Mouse (Mus musculus): ENCODE results near the gene Nipa2. TPM values are rescaled to one million over a fixed set of nuclear protein-coding genes. Genes with fewer than 3 reads are reported as not detected.
"Not testable (repeated sequence)": the region's sequence is repeated elsewhere in the genome, so short reads cannot be mapped to it uniquely, and the experiment has no call there.

Nipa2 gene
- total RNA-seq, 2 experiments from 2014 or later, result 43.1 to 52.5 TPM

DNA sequence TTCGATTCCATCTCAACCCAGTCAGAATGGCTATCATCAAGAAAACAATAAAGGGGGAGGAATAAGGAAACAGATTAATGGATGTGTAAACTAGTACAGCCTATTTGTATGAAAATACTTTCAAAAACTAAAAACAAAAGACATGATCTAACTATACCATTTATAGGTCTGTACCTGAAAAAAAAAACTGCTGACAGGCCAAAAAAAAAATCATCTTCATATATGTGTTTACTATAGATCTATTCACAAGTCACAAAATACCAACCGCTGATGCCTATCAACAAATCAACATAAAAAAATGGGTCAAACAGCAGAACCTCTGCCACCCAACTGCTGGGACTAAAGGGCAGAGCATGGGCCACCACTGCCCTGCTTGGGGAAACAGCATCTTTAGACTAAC lies 6.2 kb downstream of the Nipa2 start:
- intact Hi-C loops (cut with DNase I), result no loop called here
- DNase-seq, result no peak

DNA sequence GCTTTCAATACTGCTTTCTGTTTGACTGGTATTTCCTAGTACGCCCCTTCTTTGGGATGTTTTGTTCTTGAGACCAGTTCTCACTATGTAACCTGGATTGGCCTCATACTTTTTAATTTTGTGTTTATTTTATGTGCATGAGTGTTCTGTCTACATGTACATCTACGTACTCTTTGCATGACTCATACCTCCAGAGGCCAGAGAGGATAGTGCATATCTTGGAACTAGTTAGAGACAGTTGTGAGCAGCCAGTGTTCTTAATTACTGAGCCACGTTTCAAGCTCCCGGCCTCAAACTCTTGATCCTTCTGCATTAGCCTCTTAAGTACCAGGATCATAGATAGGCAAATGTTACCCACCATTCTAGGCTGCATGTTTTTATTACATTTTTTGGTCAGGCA lies 23.9 kb downstream of the Nipa2 start:
- no peak for DNase-seq
- intact Hi-C loops (cut with DNase I), result no loop called here

DNA sequence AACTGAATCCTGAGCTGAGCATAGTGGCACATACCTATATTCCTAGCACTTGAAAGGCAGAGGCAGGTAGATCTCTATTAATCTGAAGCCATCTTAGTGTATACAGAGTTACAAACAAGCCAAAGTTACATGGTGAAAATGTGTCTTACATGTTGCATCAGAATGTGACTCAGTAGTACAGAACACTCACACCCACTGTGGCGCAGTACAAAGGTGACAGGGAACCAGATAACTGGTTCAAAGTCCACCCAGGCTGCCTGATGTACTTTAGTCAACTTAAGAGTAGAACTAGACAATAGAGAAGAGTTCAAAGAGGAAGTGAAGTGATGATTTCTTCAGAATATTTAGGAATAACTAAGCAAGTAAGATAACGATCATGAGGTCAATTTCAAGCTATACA lies 27.3 kb downstream of the Nipa2 start:
- intact Hi-C loops (cut with DNase I), result no loop called here
- DNase-seq, result no peak

DNA sequence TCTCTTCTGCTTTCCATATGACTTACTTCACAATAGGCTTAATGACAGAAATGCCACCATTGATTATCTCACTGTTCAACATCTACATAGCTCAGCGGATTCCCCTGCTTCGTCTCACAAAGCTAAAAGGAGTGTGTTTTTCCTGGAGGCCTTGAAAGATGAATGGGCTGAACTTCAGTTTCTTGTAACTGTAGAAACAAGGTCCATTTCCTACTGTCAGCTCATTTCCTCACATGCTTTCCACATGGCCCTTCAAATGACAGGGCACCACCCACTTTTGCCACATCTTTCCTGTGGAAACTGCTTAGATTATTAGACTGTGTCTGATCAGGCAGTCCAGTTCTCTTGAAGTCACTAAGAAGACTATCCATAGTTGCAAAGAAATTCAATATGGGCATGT lies 33.6 kb downstream of the Nipa2 start:
- intact Hi-C loops (cut with DNase I), result no loop called here
- no peak for DNase-seq

DNA sequence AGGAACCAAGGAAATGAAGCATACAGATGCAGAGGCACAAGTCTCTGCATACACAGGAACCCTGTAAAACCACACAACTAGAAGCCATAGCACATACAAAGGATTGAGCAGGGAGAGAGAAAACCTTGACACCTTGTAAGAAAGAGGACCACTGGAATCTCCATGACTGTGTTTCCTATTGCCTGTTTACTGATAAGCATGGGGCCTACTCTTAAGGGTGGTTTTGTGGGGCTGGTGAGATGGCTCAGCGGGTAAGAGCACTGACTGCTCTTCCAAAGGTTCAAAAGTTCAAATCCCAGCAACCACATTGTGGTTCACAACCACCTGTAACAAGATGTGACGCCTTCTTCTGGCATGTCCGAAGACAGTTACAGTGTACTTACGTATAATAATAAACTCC lies 35.0 kb downstream of the Nipa2 start:
- intact Hi-C loops (cut with DNase I), result no loop called here
- no peak for DNase-seq

DNA sequence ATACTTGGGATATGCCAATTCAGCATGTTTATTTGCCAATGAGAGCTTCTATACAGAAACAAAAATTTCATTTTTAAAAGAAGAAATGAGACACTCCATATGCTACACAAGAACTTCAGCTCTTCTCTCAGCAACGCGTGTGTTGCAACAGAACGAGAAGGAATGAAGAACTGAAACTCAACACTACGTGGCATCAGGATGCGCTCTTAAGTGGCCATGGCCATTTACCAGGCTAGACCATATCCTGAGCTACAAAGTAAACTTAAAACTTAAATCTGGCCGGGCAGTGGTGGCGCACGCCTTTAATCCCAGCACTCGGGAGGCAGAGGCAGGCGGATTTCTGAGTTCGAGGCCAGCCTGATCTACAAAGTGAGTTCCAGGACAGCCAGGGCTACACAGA lies 43.9 kb downstream of the Nipa2 start:
- intact Hi-C loops (cut with DNase I), result loop anchor here (10.0 kb wide), 1 partner anchor 286 kb away; no protein-coding TSS in a partner anchor
- not testable (repeated sequence) for DNase-seq

DNA sequence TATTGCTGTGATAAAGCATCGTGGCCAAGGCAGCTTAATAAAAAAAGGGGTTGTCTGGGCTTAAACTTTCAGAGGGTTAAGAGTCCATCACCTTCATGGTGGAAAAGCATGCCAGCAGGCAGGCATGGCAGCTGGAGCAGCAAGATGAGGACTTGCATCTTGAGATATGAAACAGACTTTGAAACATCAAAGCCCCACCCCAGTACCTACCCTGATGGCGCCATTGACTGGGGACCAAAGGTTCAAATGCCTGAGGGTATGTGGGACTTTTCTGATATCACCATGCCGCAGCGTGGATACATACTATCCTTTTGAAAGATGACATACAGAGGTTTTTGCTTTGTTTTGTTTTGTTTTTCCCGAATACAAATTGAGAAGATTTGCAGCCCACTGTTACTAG lies 50.2 kb downstream of the Nipa2 start:
- DNase-seq, result no peak
- intact Hi-C loops (cut with DNase I), result loop anchor here (10.0 kb wide), 1 partner anchor 293 kb away; no protein-coding TSS in a partner anchor

DNA sequence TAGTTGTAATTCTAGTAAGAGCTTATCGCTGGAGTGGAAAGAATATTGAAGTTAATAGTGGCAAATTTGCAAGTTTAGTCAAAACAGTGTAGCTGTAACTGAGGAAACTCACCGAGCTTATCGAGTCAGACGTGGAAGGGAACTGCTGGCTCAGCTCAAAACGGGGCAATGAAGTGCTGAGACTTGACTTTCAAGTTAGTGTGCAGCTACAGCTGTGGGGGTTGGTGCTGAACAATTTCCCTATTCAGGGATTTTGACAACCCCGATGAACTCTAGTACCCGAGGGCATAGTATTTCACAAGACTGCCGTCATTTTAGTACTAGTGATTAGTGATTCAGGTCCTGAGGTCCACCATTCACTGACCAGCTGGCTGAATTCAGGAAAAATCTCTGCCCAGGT lies 50.9 kb downstream of the Nipa2 start:
- intact Hi-C loops (cut with DNase I), result loop anchor here (10.0 kb wide), 1 partner anchor 293 kb away; no protein-coding TSS in a partner anchor
- DNase-seq, result no peak

DNA sequence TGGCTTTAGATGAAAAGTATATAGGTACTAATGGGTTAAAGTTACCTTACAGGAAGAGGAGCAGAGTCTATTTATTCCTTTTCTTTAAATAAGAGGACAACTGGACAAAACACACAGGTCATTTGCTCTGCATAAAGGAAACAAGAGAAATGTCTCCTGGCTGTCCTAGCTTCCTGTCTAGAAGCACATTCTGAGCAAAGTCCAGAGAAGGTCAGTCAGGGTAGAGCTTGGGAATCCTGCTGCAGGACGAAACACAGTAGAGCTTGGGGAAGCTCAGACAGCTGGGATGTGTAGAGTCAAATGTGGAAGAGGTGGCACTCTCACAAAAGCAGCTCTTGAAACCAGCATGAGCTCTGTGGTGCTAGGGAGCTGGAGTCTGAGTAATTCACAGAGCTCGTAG lies 51.9 kb downstream of the Nipa2 start:
- DNase-seq, result no peak
- intact Hi-C loops (cut with DNase I), result loop anchor here (10.0 kb wide), 1 partner anchor 294 kb away; no protein-coding TSS in a partner anchor

DNA sequence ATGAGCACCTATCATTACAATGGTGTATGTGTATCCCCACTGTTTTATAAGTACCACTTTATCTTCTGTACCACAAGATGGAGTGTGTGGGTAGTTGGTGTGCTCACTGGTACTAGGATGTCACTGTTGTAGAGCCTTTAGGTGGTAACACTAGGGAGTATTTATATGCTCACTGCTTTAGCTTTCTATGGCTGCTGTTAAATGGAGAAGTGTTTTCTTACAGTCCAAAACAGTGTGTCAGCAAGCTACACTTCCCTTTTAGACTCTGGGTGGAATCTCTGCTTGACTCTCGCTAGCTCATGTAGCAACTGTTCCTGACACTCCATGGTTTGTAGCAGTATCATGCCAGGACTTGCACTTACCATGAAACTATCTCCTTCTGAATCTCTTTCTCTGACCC lies 52.8 kb downstream of the Nipa2 start:
- DNase-seq, result no peak
- intact Hi-C loops (cut with DNase I), result loop anchor here (5.0 kb wide), 1 partner anchor 92 kb away; no protein-coding TSS in a partner anchor

DNA sequence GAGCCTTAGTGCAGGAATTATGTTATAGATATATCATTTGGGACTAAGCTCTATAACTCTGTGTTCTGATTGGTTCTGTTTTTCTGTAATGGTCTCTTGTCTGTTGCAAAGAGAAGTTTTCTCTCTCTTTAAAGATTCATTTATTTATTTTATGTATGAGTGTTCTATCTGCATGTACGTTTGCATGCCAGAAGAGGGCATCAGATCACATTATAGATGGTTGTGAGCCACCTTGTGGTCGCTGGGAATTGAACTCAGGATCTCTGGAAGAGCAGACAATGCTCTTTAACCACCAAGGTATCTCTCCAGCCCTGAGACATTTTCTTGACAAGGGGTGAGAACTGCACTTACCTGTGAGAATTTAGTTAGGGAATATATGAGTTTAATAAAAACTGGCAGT lies 56.8 kb downstream of the Nipa2 start:
- intact Hi-C loops (cut with DNase I), result loop anchor here (5.0 kb wide), 1 partner anchor 88 kb away; no protein-coding TSS in a partner anchor

DNA sequence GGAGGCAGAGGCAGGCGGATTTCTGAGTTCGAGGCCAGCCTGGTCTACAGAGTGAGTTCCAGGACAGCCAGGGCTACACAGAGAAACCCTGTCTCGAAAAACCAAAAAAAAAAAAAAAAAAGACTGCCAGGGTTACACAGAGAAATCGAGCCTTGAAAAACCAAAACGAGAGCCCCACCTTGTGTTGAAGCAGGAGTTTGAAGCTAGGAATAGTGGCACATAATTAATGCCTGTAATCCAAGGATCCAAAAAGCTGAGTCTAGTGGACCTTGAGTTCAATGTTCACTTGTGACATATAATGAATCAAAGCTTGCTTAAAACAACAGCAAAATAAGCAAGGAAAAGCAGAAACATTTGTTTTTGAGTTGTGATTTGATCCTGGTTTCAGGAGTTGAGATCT lies 58.5 kb downstream of the Nipa2 start:
- DNase-seq, result no peak
- intact Hi-C loops (cut with DNase I), result no loop called here

More for the DNA sequence above, 56.8 kb downstream of the Nipa2 start:
- no peak for DNase-seq

DNA sequence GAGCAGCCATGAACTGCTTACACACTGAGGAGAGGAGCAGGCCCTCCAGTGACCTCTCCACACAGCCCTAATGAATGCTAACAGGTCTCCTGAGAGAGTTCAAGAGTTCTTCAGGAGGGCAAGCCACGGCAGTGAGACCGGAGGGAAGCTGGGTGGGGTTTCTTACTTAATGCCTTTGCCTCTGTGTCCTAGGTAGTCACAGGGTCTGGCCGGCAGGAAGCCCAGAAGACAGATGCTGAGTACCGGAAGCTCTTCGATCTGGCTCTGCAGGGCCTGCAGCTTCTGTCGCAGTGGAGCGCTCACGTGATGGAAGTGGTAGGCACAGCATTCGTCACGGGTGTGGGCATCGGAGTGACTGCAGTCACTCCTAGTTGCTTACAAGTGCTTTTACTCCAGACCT lies 70.5 kb downstream of the Nipa2 start:
- no peak for DNase-seq
- intact Hi-C loops (cut with DNase I), result no loop called here

DNA sequence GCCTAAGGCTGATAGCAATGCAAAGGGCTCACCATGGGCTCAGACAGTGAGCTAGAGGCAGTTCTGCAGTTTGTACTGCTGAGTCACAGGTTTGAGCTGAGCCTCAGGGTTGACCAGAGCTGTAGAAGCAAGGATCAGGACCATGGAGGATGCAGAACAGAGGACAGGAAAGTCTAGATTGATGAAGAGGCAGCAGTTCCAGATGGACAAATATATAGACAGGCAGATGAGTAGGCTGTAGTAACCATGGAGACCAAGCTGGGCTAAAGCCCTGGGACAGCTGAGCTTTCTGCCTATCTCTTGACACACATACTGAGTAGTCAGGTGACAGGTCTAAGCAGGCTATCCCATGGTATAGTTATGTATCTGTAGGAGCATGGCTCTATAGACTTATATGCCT lies 71.5 kb downstream of the Nipa2 start:
- DNase-seq, result no peak
- intact Hi-C loops (cut with DNase I), result no loop called here

DNA sequence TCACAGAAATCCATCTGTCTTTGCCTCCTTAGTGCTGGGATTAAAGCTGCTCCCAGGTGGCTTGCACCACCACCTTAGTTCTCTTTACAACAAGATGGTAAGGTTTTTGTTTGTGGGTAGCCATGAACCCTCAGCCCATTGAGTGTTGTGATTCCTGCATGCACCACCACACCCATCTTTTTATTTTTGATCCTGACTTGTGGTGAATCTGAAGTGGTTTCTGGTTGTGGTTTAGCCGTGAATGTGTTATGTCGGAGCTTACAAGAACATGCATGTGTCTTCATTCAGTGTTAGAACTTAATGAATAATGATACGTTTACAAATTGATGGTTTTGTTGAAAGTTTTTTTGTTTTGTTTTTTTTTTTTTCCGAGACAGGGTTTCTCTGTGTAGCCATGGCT lies 72.3 kb downstream of the Nipa2 start:
- no peak for DNase-seq
- intact Hi-C loops (cut with DNase I), result no loop called here

DNA sequence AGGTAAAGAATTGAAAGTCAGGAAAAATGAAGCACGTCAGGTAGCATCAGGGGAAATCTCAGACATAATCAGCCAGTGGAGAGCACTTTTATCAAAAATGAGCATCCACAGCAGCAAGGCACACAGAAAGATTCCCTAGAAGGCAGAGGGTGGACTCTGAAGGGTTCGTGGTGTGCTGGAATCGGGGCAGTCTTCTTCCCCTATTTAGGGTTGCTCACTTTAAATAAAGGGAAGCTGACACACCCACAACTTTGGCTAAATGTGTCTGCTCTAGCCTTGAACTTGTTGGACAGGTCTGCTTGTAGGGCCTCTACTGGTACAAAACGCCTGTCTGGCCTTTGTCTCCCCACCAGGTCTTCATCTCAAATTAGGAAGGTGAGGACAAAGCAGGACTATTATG lies 73.7 kb downstream of the Nipa2 start:
- DNase-seq, result no peak

More for the DNA sequence above, 73.7 kb downstream of the Nipa2 start:
- intact Hi-C loops (cut with DNase I), result no loop called here

Other genes starting within 250 kb of the Nipa2 start
- gene Siglech, start 194.3 kb downstream of the Nipa2 start, total RNA-seq (2021), result 1 to 10 TPM; 2.3 to 2.9 TPM
- 10 to 100 TPM; 28.4 to 29.0 TPM for gene Tubgcp5, start 168.3 kb downstream of the Nipa2 start, total RNA-seq (2021)
- 10 to 100 TPM; 63.4 to 69.0 TPM for gene Cyfip1, start 120.7 kb downstream of the Nipa2 start, total RNA-seq (2021)
- 10 to 100 TPM; 65.4 to 66.1 TPM for gene Nipa1, start 57.5 kb upstream of the Nipa2 start, total RNA-seq (2021)
- 100 to 1,000 TPM; 130 to 131 TPM for gene Herc2, start 87.7 kb upstream of the Nipa2 start, total RNA-seq (2021)

All from left cerebral cortex, postnatal 4 days (tissue).